Mouse (Mus musculus) ES-E14 (cell line): ENCODE results near the gene Sorcs2. TPM values are rescaled to one million over a fixed set of nuclear protein-coding genes. Genes with fewer than 3 reads are reported as not detected.

Source experiments
- DNase-seq: peaks from one replicate; pipeline ENCODE4 v3.0.0-alpha.2; 2013; ENCODE audit warnings: low read depth, low spot score
- H3K27ac ChIP-seq: 2 replicates; pipeline ENCODE4 v1.5.1; 2012; ENCODE audit warnings: low read depth, mild to moderate bottlenecking, low read length, moderate library complexity, mixed read lengths; ENCODE audit not compliant: poor library complexity, insufficient read depth, severe bottlenecking
- H3K36me3 ChIP-seq: 2 replicates; pipeline ENCODE4 v1.6.1; 2012; ENCODE audit warnings: mild to moderate bottlenecking, low read length, moderate library complexity, mixed read lengths; ENCODE audit not compliant: control insufficient read depth, poor library complexity, insufficient read depth, severe bottlenecking
- H3K4me1 ChIP-seq, 2 experiments: fragments of 150-350 bp in 1 of 2; sonication (generic) in 1 of 2; 2 replicates each; pipeline ENCODE4 v1.6.1; 2012; ENCODE audit warnings: low read length in 2 of 2, mild to moderate bottlenecking in 1 of 2, mixed read lengths in 1 of 2; ENCODE audit not compliant: control insufficient read depth in 2 of 2, insufficient read depth in 2 of 2, poor library complexity in 1 of 2
- H3K4me3 ChIP-seq, 2 experiments: fragments of 150-350 bp in 1 of 2; sonication (generic) in 1 of 2; 2 replicates each; pipeline ENCODE4 v1.5.1; 2012; ENCODE audit warnings: low read length in 2 of 2, low read depth in 1 of 2, mild to moderate bottlenecking in 1 of 2, mixed read lengths in 1 of 2; ENCODE audit not compliant: insufficient read depth in 1 of 2, poor library complexity in 1 of 2, severe bottlenecking in 1 of 2
- H3K9ac ChIP-seq: 2 replicates; pipeline ENCODE4 v1.6.1; 2012; ENCODE audit warnings: low read depth, mild to moderate bottlenecking, low read length, mixed read lengths; ENCODE audit not compliant: poor library complexity, insufficient read depth, severe bottlenecking
- H3K9me3 ChIP-seq: fragments of 150-350 bp; sonication (generic); 2 replicates; pipeline ENCODE4 v1.6.1; 2012; ENCODE audit warnings: low read depth, mild to moderate bottlenecking, low read length; ENCODE audit not compliant: control insufficient read depth, insufficient read depth
- CHD2 ChIP-seq: IDR thresholded peaks from 2 replicates; pipeline ENCODE4 v1.6.1; 2014; ENCODE audit warnings: mild to moderate bottlenecking, low read depth, low read length, inconsistent platforms
- HCFC1 ChIP-seq: IDR thresholded peaks from 2 replicates; pipeline ENCODE4 v1.6.1; 2012; ENCODE audit warnings: low read length, inconsistent platforms, borderline replicate concordance; ENCODE audit not compliant: insufficient read depth
- MAFK ChIP-seq: IDR thresholded peaks from 2 replicates; pipeline ENCODE4 v1.6.1; 2014; ENCODE audit warnings: mild to moderate bottlenecking, low read depth, low read length, inconsistent platforms; ENCODE audit not compliant: insufficient read depth
- ZC3H11A ChIP-seq: IDR thresholded peaks from 2 replicates; pipeline ENCODE4 v1.6.1; 2012; ENCODE audit warnings: low read depth, mild to moderate bottlenecking, inconsistent platforms, low read length, borderline replicate concordance
- ZNF384 ChIP-seq: IDR thresholded peaks from 2 replicates; pipeline ENCODE4 v1.6.1; 2012; ENCODE audit warnings: low read depth, low read length, inconsistent platforms
- in situ Hi-C, 2 experiments: fragments of 600-800 bp; cut with MboI; formaldehyde crosslinking; loops; one replicate each; pipeline ENCODE4 v1.15.1; 2025; ENCODE audit warnings: low sequenced_read_pairs in 2 of 2, inconsistent platforms in 1 of 2; ENCODE audit not compliant: unreplicated experiment in 2 of 2
- total RNA-seq: library from RNA; depleted of rRNA; stranded (reverse); fragments of 300-350 nt; gene quantifications from 2 replicates; pipeline ENCODE4 v1.2.3, GENCODE M21; 2012

The Sorcs2 gene
- total RNA-seq, 1 experiment, result 5.4 TPM

- H3K27ac ChIP-seq, result no peak overlapping the region
- no peak for DNase-seq
- no peak for TF ChIP-seq MAFK
- no peak overlapping the region for H3K4me3 ChIP-seq
- H3K4me1 ChIP-seq, result no peaks in the 10 kb centered on the region
- no peaks in the 10 kb centered on the region for H3K9me3 ChIP-seq
- no peak overlapping the region for H3K9ac ChIP-seq
- no peaks in the 10 kb centered on the region for H3K36me3 ChIP-seq
- in situ Hi-C loops, result no loop called here
Observed at GRCm38 (mm10) chr5:36188310-36188709, 209.6 kb downstream of the Sorcs2 start.

GRCm38 (mm10) chr5:36186294-36187053 is 211.5 kb downstream of the Sorcs2 start:
- Histone ChIP-seq H3K4me3 (no peak overlapping the region), H3K9me3 (no peaks in the 10 kb centered on the region), H3K9ac (no peak overlapping the region), H3K27ac (no peak overlapping the region), H3K4me1 (no peaks in the 10 kb centered on the region), H3K36me3 (no peaks in the 10 kb centered on the region)
- TF ChIP-seq MAFK (no peak), ZC3H11A (no peak), CHD2 (no peak), HCFC1 (no peak), ZNF384 (no peak)
- in situ Hi-C loops, result no loop called here
- DNase-seq, result no peak

DNA sequence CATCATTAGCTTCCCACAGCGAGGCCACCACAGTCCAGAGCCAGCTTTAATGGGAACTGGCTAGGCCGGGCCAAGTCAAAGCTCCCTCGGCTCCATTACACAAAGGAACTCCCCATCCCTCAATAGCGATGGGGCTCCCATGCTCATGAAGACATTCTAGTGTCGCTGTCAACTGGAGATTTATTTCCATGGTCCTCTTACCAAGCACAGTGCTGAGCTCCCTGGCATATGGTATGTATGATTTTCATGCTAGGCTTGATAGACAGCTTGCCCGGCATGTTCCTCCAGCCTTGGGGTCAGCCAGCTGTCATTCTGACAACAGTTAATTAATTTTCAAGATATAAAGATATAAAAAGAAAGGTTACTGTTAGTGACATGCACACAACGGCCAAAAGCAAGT is 215.6 kb downstream of the Sorcs2 start:
- TF ChIP-seq ZNF384, result no peak
- TF ChIP-seq HCFC1, result no peak
- no peak for TF ChIP-seq CHD2
- TF ChIP-seq MAFK, result no peak
- TF ChIP-seq ZC3H11A, result no peak
- no peak for DNase-seq
- no peaks in the 10 kb centered on the region for H3K36me3 ChIP-seq

GRCm38 (mm10) chr5:36179708-36180107 is 218.2 kb downstream of the Sorcs2 start:
- TF ChIP-seq HCFC1 (no peak), MAFK (no peak), ZC3H11A (no peak), CHD2 (no peak), ZNF384 (no peak)
- in situ Hi-C loops, result no loop called here
- H3K9ac ChIP-seq, result no peak overlapping the region
- H3K4me3 ChIP-seq, result no peak overlapping the region
- DNase-seq, result no peak
- H3K4me1 ChIP-seq, result no peaks in the 10 kb centered on the region
- no peaks in the 10 kb centered on the region for H3K9me3 ChIP-seq
- no peaks in the 10 kb centered on the region for H3K36me3 ChIP-seq
- H3K27ac ChIP-seq, result no peak overlapping the region

More for the DNA sequence above, 215.6 kb downstream of the Sorcs2 start:
- Histone ChIP-seq H3K4me1 (no peaks in the 10 kb centered on the region), H3K9me3 (no peaks in the 10 kb centered on the region), H3K9ac (no peak overlapping the region), H3K27ac (no peak overlapping the region), H3K4me3 (no peak overlapping the region)
- in situ Hi-C loops, result no loop called here

DNA sequence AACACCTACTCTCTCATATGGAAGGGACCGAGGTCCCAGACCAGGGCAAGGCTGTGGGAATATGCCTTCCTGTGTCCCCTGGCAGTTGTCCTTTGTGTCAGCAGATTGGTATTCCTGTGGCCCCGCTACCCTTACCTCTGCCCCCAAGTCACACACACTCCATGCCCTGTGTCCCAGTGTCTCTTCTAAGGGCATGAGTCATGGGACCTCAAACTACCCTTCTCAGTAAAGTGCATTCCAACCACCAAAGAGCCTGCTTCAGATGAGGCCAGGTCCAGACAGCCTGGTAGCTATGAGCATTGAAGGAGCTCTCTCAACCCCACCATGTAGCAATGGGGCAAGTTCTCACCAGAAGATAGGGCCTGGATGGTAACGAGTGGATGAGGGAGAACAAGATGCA is 219.2 kb downstream of the Sorcs2 start:
- in situ Hi-C loops, result no loop called here
- H3K9ac ChIP-seq, result no peak overlapping the region
- H3K9me3 ChIP-seq, result no peaks in the 10 kb centered on the region
- TF ChIP-seq CHD2 (no peak), MAFK (no peak), ZC3H11A (no peak), ZNF384 (no peak), HCFC1 (no peak)
- no peak overlapping the region for H3K4me3 ChIP-seq
- H3K4me1 ChIP-seq, result no peaks in the 10 kb centered on the region
- H3K27ac ChIP-seq, result no peak overlapping the region
- no peaks in the 10 kb centered on the region for H3K36me3 ChIP-seq
- DNase-seq, result no peak
